Mouse (Mus musculus): ENCODE measurements at regions not wholly inside any gene's neighbourhood (a gene's known extent, or its start where the extent isn't known, plus 50 kb on each side); places are given as distances from the start of the nearest gene placed in this dataset.
A peak's percentile ranks its signal among the peaks of the same experiment; 100 is the strongest.

DNA sequence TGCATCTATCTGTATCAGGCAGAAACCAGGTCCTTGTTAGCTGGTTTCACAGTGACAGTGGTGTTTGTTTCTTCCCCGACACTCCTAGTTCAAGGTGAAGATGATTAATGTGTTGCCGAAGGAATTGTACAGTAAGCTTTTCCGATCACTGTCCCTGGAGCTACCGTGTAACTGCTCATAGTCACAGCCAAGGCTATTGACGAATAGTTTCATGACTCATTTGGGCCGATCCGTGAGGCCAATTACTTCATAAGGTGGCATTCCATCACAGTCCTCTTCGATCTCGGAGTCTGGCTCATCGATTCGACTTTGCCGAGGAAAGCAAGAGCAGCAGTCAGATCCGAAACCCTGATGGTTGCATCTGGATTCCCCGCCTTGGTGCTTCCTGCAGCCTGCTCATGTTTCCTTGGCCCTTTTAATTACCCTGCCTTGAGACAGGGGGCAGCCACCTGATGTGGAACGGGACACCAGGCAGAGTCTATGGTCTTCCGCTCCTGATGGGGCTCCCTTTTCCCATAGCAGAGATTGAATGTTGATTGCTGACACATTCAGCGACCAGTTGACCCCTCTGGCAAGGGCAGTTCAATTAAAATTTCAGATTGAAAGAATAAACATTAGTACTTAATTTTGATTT, 441.7 kb upstream of the Cdh4 start:
- no peak overlapping the region for H3K4me3 ChIP-seq (ENCODE audit: low read depth, low read length)
- H3K9me3 ChIP-seq (ENCODE audit: low read length) = no peaks in the 10 kb centered on the region
- DNase-seq (ENCODE audit: low spot score) (no peak), ATAC-seq (no peak)
- no peak overlapping the region for H3K9ac ChIP-seq (replicated peaks; ENCODE audit: low read depth)
- WGBS = 74% methylated on average over 17 of the region's 17 CpGs
- H3K4me1 ChIP-seq (ENCODE audit: insufficient read depth, low read depth, low read length) = no peaks in the 10 kb centered on the region
- H3K27me3 ChIP-seq (replicated peaks; ENCODE audit: insufficient read depth, low read length) = no peaks in the 10 kb centered on the region
- no peak overlapping the region for H3K4me2 ChIP-seq (replicated peaks; ENCODE audit: low read depth, low read length)
- TF ChIP-seq EP300 (IDR thresholded peaks at IDR 0.05) (no peak), CTCF (IDR thresholded peaks at IDR 0.05) (no peak)
- H3K27ac ChIP-seq (ENCODE audit: low read length) = no peak overlapping the region
- no peaks in the 10 kb centered on the region for H3K36me3 ChIP-seq (ENCODE audit: insufficient read depth, low read length)

- Histone ChIP-seq H3K9ac (replicated peaks; ENCODE audit: low read depth) (no peak overlapping the region), H3K36me3 (ENCODE audit: insufficient read depth, low read length) (no peaks in the 10 kb centered on the region), H3K27me3 (replicated peaks; ENCODE audit: insufficient read depth, low read length) (no peaks in the 10 kb centered on the region), H3K4me2 (replicated peaks; ENCODE audit: low read depth, low read length) (no peak overlapping the region), H3K27ac (ENCODE audit: low read length) (no peak overlapping the region), H3K4me3 (ENCODE audit: low read depth, low read length) (no peak overlapping the region), H3K4me1 (ENCODE audit: insufficient read depth, low read depth, low read length) (no peaks in the 10 kb centered on the region), H3K9me3 (ENCODE audit: low read length) (no peaks in the 10 kb centered on the region)
- TF ChIP-seq CTCF (IDR thresholded peaks at IDR 0.05) (no peak), EP300 (IDR thresholded peaks at IDR 0.05) (no peak)
- no peak for ATAC-seq
- DNase-seq (ENCODE audit: low spot score) = no peak
- 75% methylated on average over 6 of the region's 6 CpGs for WGBS
Observed at GRCm38 (mm10) chr2:179007766-179008165, 434.5 kb upstream of the Cdh4 start.

DNA sequence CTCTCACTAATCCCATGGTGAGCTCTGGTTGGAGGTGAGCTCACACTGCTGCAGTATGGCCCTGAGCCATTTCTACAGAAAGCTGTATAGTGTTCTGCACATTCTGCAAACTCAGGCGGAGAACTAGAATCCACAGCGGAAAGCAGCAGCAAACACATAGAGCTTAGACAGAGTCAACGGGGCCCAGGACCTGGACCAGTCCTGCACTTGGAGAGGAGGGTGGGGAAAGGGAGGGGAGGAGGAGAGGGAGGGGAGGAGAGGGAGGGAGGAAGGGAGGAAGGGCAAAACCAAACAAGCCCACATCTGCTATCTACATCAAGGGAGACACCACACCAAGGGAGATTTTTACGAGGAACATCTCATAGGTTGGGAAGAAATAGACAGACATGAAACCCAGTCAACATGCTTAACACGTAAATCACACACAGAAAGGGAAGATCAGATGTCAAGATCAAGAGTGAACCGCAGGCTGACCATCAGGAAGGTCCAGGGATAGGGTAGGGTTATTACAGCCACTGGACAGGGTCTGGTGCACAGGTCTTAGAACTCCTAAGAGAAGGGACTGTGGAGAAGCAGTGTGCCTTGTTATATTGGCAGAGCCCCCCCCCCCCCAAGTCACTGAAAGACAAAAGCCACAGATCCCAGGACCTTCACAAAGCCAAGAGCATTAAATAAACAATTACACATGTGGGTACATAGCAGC, 428.2 kb upstream of the Cdh4 start:
- H3K9me3 ChIP-seq (ENCODE audit: low read length) = no peaks in the 10 kb centered on the region

DNA sequence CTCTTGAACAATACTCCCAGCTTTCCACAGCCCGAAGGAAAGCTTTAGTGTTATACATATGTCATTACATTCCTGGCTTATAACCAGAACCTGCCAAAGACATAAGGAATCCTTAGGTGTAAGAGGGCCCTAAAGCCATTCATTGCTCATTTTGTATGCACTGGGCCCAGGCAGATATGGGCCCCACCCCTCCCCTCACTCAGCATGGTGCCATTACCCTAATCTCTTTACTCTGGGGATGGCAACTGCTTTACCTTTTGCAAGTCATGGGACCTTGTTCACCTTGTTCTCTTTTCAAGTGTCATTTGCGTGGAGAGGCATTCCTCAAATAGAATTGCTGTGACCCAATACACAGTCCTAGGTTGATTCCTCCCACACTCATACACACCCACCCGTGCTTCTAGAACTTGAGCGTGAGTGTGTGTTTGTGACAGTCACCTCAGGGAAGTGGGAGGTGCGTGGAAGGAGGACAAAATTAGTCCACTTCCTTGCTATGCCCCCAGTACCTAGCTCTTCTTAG, 419.5 kb upstream of the Cdh4 start:
- Histone ChIP-seq H3K4me3 (ENCODE audit: low read depth, low read length) (no peak overlapping the region), H3K27ac (ENCODE audit: low read length) (peak overlapping the region; percentile 47; the same call in 1 of the 2 replicates), H3K27me3 (replicated peaks; ENCODE audit: insufficient read depth, low read length) (no peaks in the 10 kb centered on the region), H3K9ac (replicated peaks; ENCODE audit: low read depth) (no peak overlapping the region), H3K9me3 (ENCODE audit: low read length) (no peaks in the 10 kb centered on the region), H3K4me2 (replicated peaks; ENCODE audit: low read depth, low read length) (no peak overlapping the region), H3K4me1 (ENCODE audit: insufficient read depth, low read depth, low read length) (no peaks in the 10 kb centered on the region), H3K36me3 (ENCODE audit: insufficient read depth, low read length) (no peaks in the 10 kb centered on the region)
- TF ChIP-seq EP300 (IDR thresholded peaks at IDR 0.05) (peak; percentile 95), CTCF (IDR thresholded peaks at IDR 0.05) (no peak)
- DNase-seq (ENCODE audit: low spot score) (peak; percentile 81), ATAC-seq (peak; percentile 92)
- 47% methylated on average over 5 of the region's 5 CpGs for WGBS

More for the DNA sequence above, 428.2 kb upstream of the Cdh4 start:
- H3K27ac ChIP-seq (ENCODE audit: low read length) = no peak overlapping the region
- no peak overlapping the region for H3K4me3 ChIP-seq (ENCODE audit: low read depth, low read length)
- TF ChIP-seq EP300 (IDR thresholded peaks at IDR 0.05) (no peak), CTCF (IDR thresholded peaks at IDR 0.05) (no peak)
- H3K27me3 ChIP-seq (replicated peaks; ENCODE audit: insufficient read depth, low read length) = no peaks in the 10 kb centered on the region
- no peak overlapping the region for H3K9ac ChIP-seq (replicated peaks; ENCODE audit: low read depth)
- ATAC-seq (no peak), DNase-seq (ENCODE audit: low spot score) (no peak)
- WGBS = 53% methylated on average over 6 of the region's 6 CpGs
- H3K36me3 ChIP-seq (ENCODE audit: insufficient read depth, low read length) = no peaks in the 10 kb centered on the region
- H3K4me2 ChIP-seq (replicated peaks; ENCODE audit: low read depth, low read length) = no peak overlapping the region
- no peaks in the 10 kb centered on the region for H3K4me1 ChIP-seq (ENCODE audit: insufficient read depth, low read depth, low read length)

GRCm38 (mm10) chr2:179024225-179024624, 418.0 kb upstream of the Cdh4 start:
- no peaks in the 10 kb centered on the region for H3K27me3 ChIP-seq (replicated peaks; ENCODE audit: insufficient read depth, low read length)
- no peak for ATAC-seq
- WGBS = 29% methylated on average over 3 of the region's 3 CpGs

GRCm38 (mm10) chr2:179033171-179033570, 409.1 kb upstream of the Cdh4 start:
- Histone ChIP-seq H3K27ac (ENCODE audit: low read length) (no peak overlapping the region), H3K27me3 (replicated peaks; ENCODE audit: insufficient read depth, low read length) (no peaks in the 10 kb centered on the region), H3K4me1 (ENCODE audit: insufficient read depth, low read depth, low read length) (no peaks in the 10 kb centered on the region), H3K36me3 (ENCODE audit: insufficient read depth, low read length) (no peaks in the 10 kb centered on the region), H3K4me3 (ENCODE audit: low read depth, low read length) (no peak overlapping the region), H3K4me2 (replicated peaks; ENCODE audit: low read depth, low read length) (no peak overlapping the region), H3K9ac (replicated peaks; ENCODE audit: low read depth) (no peak overlapping the region), H3K9me3 (ENCODE audit: low read length) (no peaks in the 10 kb centered on the region)
- ATAC-seq (no peak), DNase-seq (ENCODE audit: low spot score) (no peak)
- 85% methylated on average over 2 of the region's 2 CpGs for WGBS
- TF ChIP-seq EP300 (IDR thresholded peaks at IDR 0.05) (no peak), CTCF (IDR thresholded peaks at IDR 0.05) (no peak)

More at GRCm38 (mm10) chr2:179024225-179024624, 418.0 kb upstream of the Cdh4 start:
- H3K9me3 ChIP-seq (ENCODE audit: low read length) = no peaks in the 10 kb centered on the region
- H3K9ac ChIP-seq (replicated peaks; ENCODE audit: low read depth) = no peak overlapping the region
- no peak for DNase-seq (ENCODE audit: low spot score)
- no peak overlapping the region for H3K4me3 ChIP-seq (ENCODE audit: low read depth, low read length)
- no peak overlapping the region for H3K4me2 ChIP-seq (replicated peaks; ENCODE audit: low read depth, low read length)
- no peak for TF ChIP-seq CTCF (IDR thresholded peaks at IDR 0.05)
- TF ChIP-seq EP300 (IDR thresholded peaks at IDR 0.05) = no peak
- no peaks in the 10 kb centered on the region for H3K36me3 ChIP-seq (ENCODE audit: insufficient read depth, low read length)
- H3K27ac ChIP-seq (ENCODE audit: low read length) = no peak overlapping the region
- H3K4me1 ChIP-seq (ENCODE audit: insufficient read depth, low read depth, low read length) = no peaks in the 10 kb centered on the region
